Mouse (Mus musculus) liver, embryonic 14 days (tissue): Measurements from ENCODE around the gene Rhox7a. TPM values are rescaled to one million over a fixed set of nuclear protein-coding genes. Genes with fewer than 3 reads are reported as not detected.

Experiments
- polyA plus RNA-seq: library from polyadenylated mRNA; depleted of rRNA; stranded (reverse); fragments of >200 nt; gene quantifications from 2 replicates; pipeline ENCODE4 v1.2.3, GENCODE M21; 2012; rRNA removed

The Rhox7a gene
- not detected in 2 replicates for polyA plus RNA-seq

GRCm38 (mm10) chrX:37831386-37831785, at the start of gene Rhox7a:
Rhox7a (plus strand) TSS chrX:37831686.

GRCm38 (mm10) chrX:37826610-37827009, 4.9 kb upstream of the Rhox7a start, which contains the start of gene Rhox6:
Rhox6 (plus strand) TSS chrX:37826910.

GRCm38 (mm10) chrX:37878844-37879243, 47.4 kb downstream of the Rhox7a start, which contains the start of gene Rhox8:
Rhox8 (minus strand) TSS chrX:37878944.

Other genes starting within 250 kb of the Rhox7a start
- gene Rhox4f, start 224.0 kb upstream of the Rhox7a start, polyA plus RNA-seq: not detected in 2 replicates
- gene Rhox3g, start 203.1 kb upstream of the Rhox7a start, polyA plus RNA-seq: not detected in 2 replicates
- gene Rhox2g, start 188.2 kb upstream of the Rhox7a start, polyA plus RNA-seq: not detected in 2 replicates
- not detected in 2 replicates for gene Rhox4g, start 180.4 kb upstream of the Rhox7a start, polyA plus RNA-seq
- not detected in 2 replicates for gene Rhox3h, start 162.9 kb upstream of the Rhox7a start, polyA plus RNA-seq
- not detected in 2 replicates for gene Rhox2h, start 158.4 kb upstream of the Rhox7a start, polyA plus RNA-seq
- gene Rhox5, start 26.8 kb upstream of the Rhox7a start, polyA plus RNA-seq: 1.4 TPM in 2 replicates
- gene Rhox6, start 4.8 kb upstream of the Rhox7a start, polyA plus RNA-seq: 0.09 and 0.25 TPM in 2 replicates
- gene Rhox8, start 47.3 kb downstream of the Rhox7a start, polyA plus RNA-seq: not detected in 2 replicates
- gene Rhox7b, start 65.5 kb downstream of the Rhox7a start, polyA plus RNA-seq: not detected in 2 replicates
- 0.30 TPM in 1 of 2 replicates, not detected in the other for gene Rhox9, start 70.1 kb downstream of the Rhox7a start, polyA plus RNA-seq
- gene Btg1-ps1, start 187.1 kb downstream of the Rhox7a start, polyA plus RNA-seq: not detected in 2 replicates
- gene Btg1-ps2, start 211.4 kb downstream of the Rhox7a start, polyA plus RNA-seq: not detected in 2 replicates
- gene Rhox10, start 234.8 kb downstream of the Rhox7a start, polyA plus RNA-seq: not detected in 2 replicates